Mouse (Mus musculus) right cerebral cortex, postnatal 36 days (tissue): Measurements from ENCODE around the gene Fam174b.

Experiments used
- DNase-seq, 2 experiments: peaks; one replicate each; pipeline ENCODE4 v3.0.0; 2022; ENCODE audit warnings: low spot score in 2 of 2, mixed read lengths in 1 of 2

Fam174b gene

DNA sequence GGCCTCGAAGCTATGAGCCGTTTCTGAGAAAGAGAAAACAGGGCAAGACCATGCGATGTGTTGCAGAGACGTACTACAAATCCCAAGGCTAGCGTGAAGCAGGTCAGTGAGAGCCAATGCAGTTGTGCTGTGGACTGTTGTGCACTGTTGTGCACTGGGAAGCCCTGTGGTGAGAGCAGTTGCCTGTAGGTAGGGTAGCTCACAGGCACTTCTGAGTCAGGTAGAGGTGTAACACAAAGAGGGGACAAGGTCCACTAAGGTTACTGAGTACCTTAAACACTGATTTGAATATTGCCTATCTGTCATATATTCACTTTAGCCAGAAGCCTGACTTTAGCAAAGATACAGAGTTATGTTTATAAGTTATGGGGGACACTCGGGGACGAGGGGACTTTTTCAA is 74.4 kb downstream of the Fam174b start:
- no peak for DNase-seq

DNA sequence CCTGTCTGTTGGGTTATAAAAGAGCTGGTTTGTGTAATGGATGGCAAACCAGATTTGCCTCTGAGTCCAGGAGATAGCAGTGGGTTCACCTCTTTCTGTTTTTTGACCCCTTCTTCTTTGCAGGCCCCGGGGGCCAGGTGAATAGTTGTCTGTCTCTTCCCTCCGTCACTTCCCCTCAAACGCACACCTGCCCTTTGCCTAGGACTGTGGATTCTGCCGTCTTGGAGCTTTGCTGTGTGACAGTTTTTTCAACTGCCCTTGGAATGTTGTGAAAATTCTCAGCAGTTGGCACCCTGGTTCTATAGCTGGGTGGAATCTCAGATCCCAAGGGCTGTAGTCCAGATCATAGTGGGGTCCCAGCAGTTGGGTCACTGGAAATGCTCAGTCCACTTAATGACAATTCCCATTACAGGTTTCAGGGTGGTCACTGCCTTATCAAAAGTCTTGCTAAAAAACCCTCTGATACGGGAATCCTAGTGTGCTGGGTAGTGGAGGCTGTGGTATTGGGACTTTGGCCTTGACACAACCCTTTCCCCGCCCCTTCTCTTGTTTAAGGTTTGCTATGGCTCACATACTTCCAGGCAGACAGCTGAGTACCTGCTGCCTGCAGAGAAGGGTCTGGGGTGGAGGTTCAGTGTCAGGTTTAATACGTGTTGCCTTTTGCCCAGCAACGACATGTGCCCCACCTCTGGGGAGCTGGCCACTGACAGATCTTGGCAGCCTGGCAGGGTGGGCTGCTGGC is 76.3 kb downstream of the Fam174b start:
- DNase-seq, result no peak

DNA sequence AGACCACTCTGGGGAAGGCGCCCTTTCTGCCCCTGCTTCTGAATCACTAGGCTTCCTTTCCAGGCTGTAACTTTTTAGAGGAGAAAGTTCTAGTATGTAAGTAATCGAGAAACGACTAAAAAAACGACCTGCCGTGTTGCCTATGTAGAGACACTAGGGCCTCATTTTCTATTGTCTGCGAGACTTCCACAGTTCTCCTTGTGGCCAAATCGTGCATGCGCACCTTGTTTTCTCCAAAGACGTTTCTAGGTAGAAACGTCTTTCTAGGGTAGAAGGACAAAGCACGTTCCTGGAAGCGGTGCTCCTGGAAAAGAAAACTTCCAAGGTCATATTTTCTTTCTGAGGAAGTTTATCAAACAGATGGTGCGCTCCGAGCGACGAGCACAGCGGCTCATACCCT is 79.3 kb downstream of the Fam174b start:
- DNase-seq, result no peak
